In genomic region chr2:14174334-14174733, GRCm38 (mm10) we compare ENCODE assay signal across 27 mouse cellular contexts. TPM values are rescaled to one million over a fixed set of nuclear protein-coding genes. Genes with fewer than 3 reads are reported as not detected.
"Had no signal": no experiment of that assay in that cellular context is flagged by ENCODE, and none has a peak within 500 bp of the region (broad histone marks: within the 10 kb centered on the region; RNA-seq: fewer than 3 reads in every experiment).

Tmem236 (plus strand) TSS chr2:14174523.

- H3K4me3 ChIP-seq: heart, embryonic 10.5 days; heart, embryonic 12.5 days; hindbrain, embryonic 10.5 days; hindbrain, embryonic 12.5 days; limb, embryonic 13.5 days; limb, embryonic 15.5 days; liver, embryonic 12.5 days had no signal

- H3K4me1 ChIP-seq: heart, embryonic 10.5 days; heart, embryonic 12.5 days; hindbrain, embryonic 10.5 days; hindbrain, embryonic 12.5 days; limb, embryonic 13.5 days; limb, embryonic 15.5 days had no signal

- ATAC-seq: hindbrain, embryonic 16.5 days; liver, embryonic 12.5 days had no signal

- DNase-seq: gastrocnemius, postnatal 14 days; heart, postnatal 10 days; heart, postnatal 4 days; kidney, adult 18-20 months; kidney, adult 8-10 months; kidney, postnatal 10 days; kidney, postnatal 25 days; kidney, postnatal 4 days; layer of hippocampus, adult 9-11 months; layer of hippocampus, postnatal 36 days; left cerebral cortex, postnatal 4 days had no signal

- H3K36me3 ChIP-seq: heart, embryonic 10.5 days; heart, embryonic 12.5 days; hindbrain, embryonic 10.5 days; hindbrain, embryonic 12.5 days; limb, embryonic 13.5 days; limb, embryonic 15.5 days; liver, embryonic 12.5 days had no signal

- H3K9me3 ChIP-seq: heart, embryonic 10.5 days; heart, embryonic 12.5 days; hindbrain, embryonic 10.5 days; hindbrain, embryonic 12.5 days; limb, embryonic 13.5 days; limb, embryonic 15.5 days; liver, embryonic 12.5 days had no signal

- H3K9ac ChIP-seq: heart, embryonic 12.5 days; hindbrain, embryonic 12.5 days; hindbrain, embryonic 14.5 days; limb, embryonic 13.5 days; limb, embryonic 15.5 days; liver, embryonic 12.5 days; liver, embryonic 14.5 days had no signal

- H3K4me2 ChIP-seq: heart, embryonic 12.5 days; hindbrain, embryonic 12.5 days; hindbrain, embryonic 14.5 days; limb, embryonic 13.5 days; limb, embryonic 15.5 days; liver, embryonic 12.5 days had no signal

- H3K27me3 ChIP-seq: heart, embryonic 12.5 days; hindbrain, embryonic 12.5 days; limb, embryonic 13.5 days; limb, embryonic 15.5 days; liver, embryonic 12.5 days had no signal

- H3K27ac ChIP-seq: heart, embryonic 10.5 days; hindbrain, embryonic 10.5 days; hindbrain, embryonic 12.5 days; hindbrain, embryonic 14.5 days; limb, embryonic 13.5 days; limb, embryonic 15.5 days; liver, embryonic 12.5 days; liver, embryonic 14.5 days had no signal

RNA-seq across cellular contexts. Expression of gene Tmem236, which starts in this region (rescaled TPM):
- total RNA-seq: granulocyte monocyte progenitor cell, adult 5-6 weeks; heart, postnatal 10 days; heart, postnatal 25 days; layer of hippocampus, adult 18-20 months; liver, adult 2 months had no signal
- polyA plus RNA-seq: heart, embryonic 10.5 days; heart, embryonic 14.5 days; hindbrain, embryonic 10.5 days; hindbrain, embryonic 12.5 days; limb, embryonic 11.5 days; liver, adult 2 months; liver, embryonic 12.5 days had no signal
